Mouse (Mus musculus) E14TG2a.4 (cell line): Measurements from ENCODE around the gene Ndufb7.

Experiments
- H3K27me3 ChIP-seq: 2 replicates; pipeline ENCODE4 v1.6.1; 2014; ENCODE audit warnings: low read length, control low read depth; ENCODE audit not compliant: insufficient read depth
- H3K36me3 ChIP-seq: 2 replicates; pipeline ENCODE4 v1.6.1; 2014; ENCODE audit warnings: low read length, control low read depth; ENCODE audit not compliant: insufficient read depth
- H3K4me1 ChIP-seq: replicated peaks from 2 replicates; pipeline ENCODE4 v1.6.1; 2014; ENCODE audit warnings: low read depth, low read length, control low read depth
- H3K4me3 ChIP-seq: replicated peaks from 2 replicates; pipeline ENCODE4 v1.5.1; 2014; ENCODE audit warnings: mild to moderate bottlenecking, low read length
- H3K9me3 ChIP-seq: 2 replicates; pipeline ENCODE4 v1.6.1; 2014; ENCODE audit warnings: low read length, control low read depth
- CTCF ChIP-seq: conservative IDR thresholded peaks from 2 replicates; pipeline ENCODE4 v1.5.1; 2014; ENCODE audit warnings: low read length
- NANOG ChIP-seq: IDR thresholded peaks from 2 replicates; pipeline ENCODE4 v1.6.1; 2014; ENCODE audit warnings: borderline replicate concordance, low read length, mixed read lengths
- POU5F1 ChIP-seq: IDR thresholded peaks from 2 replicates; pipeline ENCODE4 v1.6.1; 2014; ENCODE audit warnings: low read length, borderline replicate concordance

Ndufb7 gene

GRCm38 (mm10) chr8:83580826-83581225 is 14.4 kb downstream of the Ndufb7 start:
- no peaks in the 10 kb centered on the region for H3K9me3 ChIP-seq
- no peaks in the 10 kb centered on the region for H3K27me3 ChIP-seq
- TF ChIP-seq NANOG = no peak
- TF ChIP-seq POU5F1 = no peak
- no peak for TF ChIP-seq CTCF

GRCm38 (mm10) chr8:83582226-83582625 is 15.8 kb downstream of the Ndufb7 start:
- H3K36me3 ChIP-seq = peaks cover 42% of the 10 kb centered on the region
- no peaks in the 10 kb centered on the region for H3K9me3 ChIP-seq
- H3K27me3 ChIP-seq = no peaks in the 10 kb centered on the region
- H3K4me1 ChIP-seq = peaks cover 79% of the 10 kb centered on the region
- no peak overlapping the region for H3K4me3 ChIP-seq
- TF ChIP-seq POU5F1 = no peak
- TF ChIP-seq CTCF = no peak
- TF ChIP-seq NANOG = no peak

More at GRCm38 (mm10) chr8:83580826-83581225, 14.4 kb downstream of the Ndufb7 start:
- no peak overlapping the region for H3K4me3 ChIP-seq
- peaks cover 90% of the 10 kb centered on the region for H3K4me1 ChIP-seq
- H3K36me3 ChIP-seq = peaks cover 42% of the 10 kb centered on the region

GRCm38 (mm10) chr8:83583236-83583635 is 16.8 kb downstream of the Ndufb7 start:
- no peaks in the 10 kb centered on the region for H3K27me3 ChIP-seq
- no peaks in the 10 kb centered on the region for H3K9me3 ChIP-seq
- TF ChIP-seq NANOG (no peak), POU5F1 (no peak), CTCF (no peak)

GRCm38 (mm10) chr8:83584771-83585170 is 18.3 kb downstream of the Ndufb7 start:
- peaks cover 63% of the 10 kb centered on the region for H3K36me3 ChIP-seq
- TF ChIP-seq POU5F1 (no peak), CTCF (no peak), NANOG (no peak)
- peaks cover 80% of the 10 kb centered on the region for H3K4me1 ChIP-seq
- no peaks in the 10 kb centered on the region for H3K27me3 ChIP-seq
- H3K9me3 ChIP-seq = no peaks in the 10 kb centered on the region
- no peak overlapping the region for H3K4me3 ChIP-seq

More at GRCm38 (mm10) chr8:83583236-83583635, 16.8 kb downstream of the Ndufb7 start:
- Histone ChIP-seq H3K4me3 (peak overlapping the region; percentile 29; the same call in 1 of the 2 replicates), H3K36me3 (peaks cover 51% of the 10 kb centered on the region), H3K4me1 (peaks cover 79% of the 10 kb centered on the region)

- peaks cover 80% of the 10 kb centered on the region for H3K4me1 ChIP-seq
- H3K27me3 ChIP-seq = no peaks in the 10 kb centered on the region
- no peaks in the 10 kb centered on the region for H3K9me3 ChIP-seq
- H3K36me3 ChIP-seq = peaks cover 66% of the 10 kb centered on the region
- TF ChIP-seq CTCF (no peak), NANOG (no peak), POU5F1 (no peak)
- no peak overlapping the region for H3K4me3 ChIP-seq
Observed at GRCm38 (mm10) chr8:83585333-83585732, 18.9 kb downstream of the Ndufb7 start.

GRCm38 (mm10) chr8:83587644-83588043 is 21.2 kb downstream of the Ndufb7 start:
- TF ChIP-seq NANOG = no peak
- TF ChIP-seq POU5F1 = no peak
- TF ChIP-seq CTCF = no peak
- Histone ChIP-seq H3K4me3 (no peak overlapping the region), H3K9me3 (no peaks in the 10 kb centered on the region), H3K36me3 (peaks cover 71% of the 10 kb centered on the region), H3K4me1 (peaks cover 81% of the 10 kb centered on the region), H3K27me3 (no peaks in the 10 kb centered on the region)

GRCm38 (mm10) chr8:83588886-83589285 is 22.4 kb downstream of the Ndufb7 start:
- TF ChIP-seq CTCF = no peak
- TF ChIP-seq NANOG = no peak
- no peak for TF ChIP-seq POU5F1
- H3K36me3 ChIP-seq = peaks cover 62% of the 10 kb centered on the region

GRCm38 (mm10) chr8:83590488-83591023 is 24.1 kb downstream of the Ndufb7 start:
- peaks cover 66% of the 10 kb centered on the region for H3K4me1 ChIP-seq
- no peaks in the 10 kb centered on the region for H3K9me3 ChIP-seq
- no peak for TF ChIP-seq POU5F1
- TF ChIP-seq NANOG = no peak
- TF ChIP-seq CTCF = no peak
- H3K36me3 ChIP-seq = peaks cover 47% of the 10 kb centered on the region
- H3K4me3 ChIP-seq = no peak overlapping the region
- H3K27me3 ChIP-seq = no peaks in the 10 kb centered on the region

More at GRCm38 (mm10) chr8:83588886-83589285, 22.4 kb downstream of the Ndufb7 start:
- Histone ChIP-seq H3K4me3 (no peak overlapping the region), H3K4me1 (peaks cover 75% of the 10 kb centered on the region), H3K9me3 (no peaks in the 10 kb centered on the region), H3K27me3 (no peaks in the 10 kb centered on the region)

GRCm38 (mm10) chr8:83592682-83593081 is 26.2 kb downstream of the Ndufb7 start:
- TF ChIP-seq CTCF = no peak
- TF ChIP-seq NANOG = no peak
- no peak for TF ChIP-seq POU5F1
- Histone ChIP-seq H3K36me3 (peaks cover 36% of the 10 kb centered on the region), H3K4me3 (peak overlapping the region; percentile 85), H3K9me3 (no peaks in the 10 kb centered on the region), H3K4me1 (peaks cover 61% of the 10 kb centered on the region), H3K27me3 (no peaks in the 10 kb centered on the region)
